Mouse (Mus musculus) liver, embryonic 15.5 days (tissue): ENCODE results near the gene Trdmt1. TPM values are rescaled to one million over a fixed set of nuclear protein-coding genes. Genes with fewer than 3 reads are reported as not detected.

ENCODE experiments used
- ATAC-seq: fragments of 200-750 bp; cut with Nextera tagmentation; 2 replicates; pipeline ENCODE4 v1.8.0; 2017; ENCODE audit warnings: moderate number of reproducible peaks, mild to moderate bottlenecking, moderate library complexity; ENCODE audit not compliant: insufficient read depth
- H3K27ac ChIP-seq: fragments of 300-500 bp; sonication (generic); replicated peaks from 2 replicates; pipeline ENCODE4 v1.5.1; 2015; ENCODE audit warnings: mild to moderate bottlenecking, inconsistent platforms
- H3K27me3 ChIP-seq: fragments of 300-500 bp; sonication (generic); 2 replicates; pipeline ENCODE4 v1.6.1; 2015; ENCODE audit warnings: mild to moderate bottlenecking, inconsistent platforms
- H3K36me3 ChIP-seq: fragments of 300-500 bp; sonication (generic); replicated peaks from 2 replicates; pipeline ENCODE4 v1.6.1; 2015; ENCODE audit warnings: moderate library complexity, mild to moderate bottlenecking, inconsistent platforms
- H3K4me1 ChIP-seq: fragments of 300-500 bp; sonication (generic); replicated peaks from 2 replicates; pipeline ENCODE4 v1.6.1; 2015; ENCODE audit warnings: inconsistent platforms
- H3K4me2 ChIP-seq: fragments of 300-500 bp; sonication (generic); 2 replicates; pipeline ENCODE4 v1.6.1; 2015; ENCODE audit warnings: moderate library complexity, mild to moderate bottlenecking, inconsistent platforms
- H3K4me3 ChIP-seq: fragments of 300-500 bp; sonication (generic); replicated peaks from 2 replicates; pipeline ENCODE4 v1.5.1; 2015; ENCODE audit warnings: mild to moderate bottlenecking, inconsistent platforms
- H3K9ac ChIP-seq: fragments of 300-500 bp; sonication (generic); 2 replicates; pipeline ENCODE4 v1.6.1; 2015; ENCODE audit warnings: moderate library complexity, mild to moderate bottlenecking, inconsistent platforms
- H3K9me3 ChIP-seq: fragments of 300-500 bp; sonication (generic); replicated peaks from 2 replicates; pipeline ENCODE4 v1.6.1; 2016; ENCODE audit warnings: inconsistent platforms
- WGBS: fragments of 180-500 bp; shearing (Covaris S2); methylation state at CpG from one replicate; pipeline ENCODE4 v1.1.7; 2015; ENCODE audit warnings: mixed read lengths; ENCODE audit not compliant: insufficient replicate concordance; 5-methylcytosine and 5-hydroxymethylcytosine counted together
- polyA plus RNA-seq: library from polyadenylated mRNA; unstranded; fragments of >200 nt; fragmentation: Nextera tagmentation; extraction: Ambion mirVana; gene quantifications from 2 replicates; pipeline ENCODE4 v1.2.1, GENCODE M21; 2015

Gene Trdmt1
- polyA plus RNA-seq, 1 experiment from 2014 or later, result 3.2 TPM

- H3K4me2 ChIP-seq, result peak overlapping the region; percentile 69
- peak overlapping the region; percentile 81 for H3K27ac ChIP-seq
- peaks cover 6% of the 10 kb centered on the region; the same call in 1 of the 2 replicates for H3K36me3 ChIP-seq
- H3K27me3 ChIP-seq, result peaks cover 64% of the 10 kb centered on the region
- no peaks in the 10 kb centered on the region for H3K9me3 ChIP-seq
- peak; percentile 71 for ATAC-seq
- WGBS, result under 1% methylated on average over 46 of the region's 46 CpGs
- H3K9ac ChIP-seq, result peak overlapping the region; percentile 50
- peaks cover 31% of the 10 kb centered on the region for H3K4me1 ChIP-seq
- peak overlapping the region; percentile 56 for H3K4me3 ChIP-seq
These were observed 29.8 kb upstream of the Trdmt1 start for GRCm38 (mm10) chr2:13574066-13574800.

DNA sequence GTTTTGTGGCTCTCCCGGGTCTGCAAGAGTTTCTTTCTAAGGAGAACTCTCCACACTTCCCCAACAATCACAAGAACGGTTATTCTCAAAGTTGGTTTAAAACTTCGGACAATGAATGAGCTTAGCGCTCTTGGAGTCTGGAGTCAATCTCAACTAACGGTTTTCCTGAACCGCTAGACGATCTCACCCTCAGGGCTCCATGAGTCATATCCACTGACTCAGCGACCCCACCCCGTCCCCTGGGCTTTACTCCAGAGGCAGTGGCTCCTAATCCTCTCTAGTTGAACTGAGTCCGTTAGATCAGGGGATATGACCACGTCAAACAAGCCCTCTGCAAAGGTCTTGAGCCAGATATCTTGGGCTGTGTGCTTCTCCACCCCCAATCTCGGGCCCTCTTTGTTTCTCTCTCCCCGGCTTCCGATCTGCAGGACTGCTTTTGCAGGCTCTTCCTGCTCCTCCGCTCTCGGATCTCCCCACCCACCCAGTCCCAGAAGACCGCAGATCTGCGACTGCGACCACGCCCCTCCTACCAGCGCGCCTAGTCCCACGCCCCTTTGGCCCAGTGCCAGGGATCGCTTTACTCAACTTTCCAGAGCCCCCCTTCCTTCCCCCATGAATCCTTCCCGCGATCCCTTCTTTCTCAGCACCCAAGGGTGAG lies 29.1 kb upstream of the Trdmt1 start, which contains the start of gene Vim:
Vim (plus strand) TSS at position 520 of the 658 bp plus-strand sequence.
- WGBS, result under 1% methylated on average over 26 of the region's 26 CpGs
- ATAC-seq, result peak; percentile 73
- Histone ChIP-seq H3K4me1 (peaks cover 31% of the 10 kb centered on the region), H3K36me3 (peaks cover 2% of the 10 kb centered on the region; the same call in 1 of the 2 replicates), H3K27ac (peak within 1 kb of the TSS; percentile 81), H3K9ac (peak within 1 kb of the TSS; percentile 50), H3K9me3 (no peaks in the 10 kb centered on the region), H3K27me3 (peaks cover 64% of the 10 kb centered on the region), H3K4me2 (peak within 1 kb of the TSS; percentile 69), H3K4me3 (peak within 1 kb of the TSS; percentile 56)

DNA sequence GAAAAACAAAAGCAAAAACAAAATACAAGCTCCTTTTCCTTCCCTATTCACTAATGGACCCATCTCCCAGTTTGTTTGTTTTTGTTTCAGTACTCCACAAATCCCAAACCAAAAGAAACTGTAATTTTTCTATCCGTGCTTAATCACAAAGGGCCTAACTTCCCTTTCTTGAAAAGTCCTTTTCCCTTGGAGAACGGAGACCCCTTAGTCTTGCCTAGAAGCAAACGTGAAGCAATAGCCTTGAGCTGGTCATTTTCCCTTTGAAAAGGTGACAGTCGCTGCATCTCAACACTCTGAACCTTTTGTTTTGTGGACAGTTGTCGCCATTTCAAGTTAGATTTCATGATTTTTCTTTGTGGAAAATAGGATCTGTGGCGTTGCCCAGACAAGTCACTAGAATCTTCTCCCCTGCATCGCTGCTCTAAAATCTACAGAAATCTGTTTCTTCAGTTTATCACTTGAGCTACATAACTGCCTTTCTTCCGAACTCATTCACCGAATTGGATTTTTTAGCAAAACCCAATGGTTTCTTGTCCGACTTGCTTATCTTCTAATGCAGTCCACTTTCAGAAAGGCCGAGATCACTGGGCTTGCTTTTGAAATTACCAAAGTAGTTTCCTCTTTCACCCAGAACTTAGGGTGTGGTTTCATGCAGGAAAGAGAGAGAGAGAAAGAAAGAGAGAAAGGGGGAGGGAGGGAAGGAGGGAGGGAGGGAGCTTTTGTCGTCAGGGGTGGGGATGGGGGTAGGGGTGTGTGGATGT lies 28.4 kb upstream of the Trdmt1 start:
- WGBS, result 4% methylated on average over 12 of the region's 12 CpGs
- H3K27me3 ChIP-seq, result peaks cover 64% of the 10 kb centered on the region
- H3K4me2 ChIP-seq, result peak overlapping the region; percentile 69
- H3K4me1 ChIP-seq, result peaks cover 31% of the 10 kb centered on the region
- H3K36me3 ChIP-seq, result no peaks in the 10 kb centered on the region
- peak overlapping the region; percentile 81 for H3K27ac ChIP-seq
- H3K4me3 ChIP-seq, result peak overlapping the region; percentile 56
- no peak for ATAC-seq
- no peak overlapping the region for H3K9ac ChIP-seq
- no peaks in the 10 kb centered on the region for H3K9me3 ChIP-seq

- Histone ChIP-seq H3K27me3 (peaks cover 64% of the 10 kb centered on the region), H3K4me3 (no peak overlapping the region), H3K9me3 (no peaks in the 10 kb centered on the region), H3K4me2 (peak overlapping the region; percentile 69; the same call in 1 of the 2 replicates), H3K9ac (no peak overlapping the region), H3K36me3 (no peaks in the 10 kb centered on the region), H3K4me1 (peaks cover 31% of the 10 kb centered on the region), H3K27ac (no peak overlapping the region)
- WGBS, result 44% methylated on average over 4 of the region's 4 CpGs
- no peak for ATAC-seq
These were observed 27.7 kb upstream of the Trdmt1 start for GRCm38 (mm10) chr2:13572101-13572553.

DNA sequence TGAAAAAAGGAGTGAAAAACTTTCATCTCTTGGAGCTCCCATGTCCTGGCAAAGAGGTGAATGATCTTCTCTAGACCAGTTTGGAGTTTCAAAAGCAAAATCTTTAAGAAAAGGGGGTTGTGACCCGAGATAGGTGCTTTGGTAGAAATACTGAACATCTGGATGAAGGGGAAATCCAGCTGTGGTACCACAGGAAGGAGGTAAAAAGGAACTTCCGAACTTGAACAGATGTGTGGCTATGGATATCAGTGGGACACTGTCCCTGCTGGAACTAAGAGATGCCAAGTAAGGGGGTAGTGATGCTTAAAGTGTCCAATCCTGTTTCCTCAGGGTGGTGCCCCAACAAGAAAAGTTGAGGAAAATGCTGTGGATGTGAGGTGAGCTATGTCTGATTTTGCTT lies 25.7 kb upstream of the Trdmt1 start:
- peaks cover 49% of the 10 kb centered on the region for H3K27me3 ChIP-seq
- no peak overlapping the region for H3K9ac ChIP-seq
- no peak for ATAC-seq
- no peak overlapping the region for H3K4me2 ChIP-seq
- H3K4me3 ChIP-seq, result no peak overlapping the region
- H3K4me1 ChIP-seq, result peaks cover 24% of the 10 kb centered on the region
- no peaks in the 10 kb centered on the region for H3K36me3 ChIP-seq
- H3K27ac ChIP-seq, result no peak overlapping the region
- WGBS, result 25% methylated on average over 2 of the region's 2 CpGs
- no peaks in the 10 kb centered on the region for H3K9me3 ChIP-seq

- 61% methylated on average over 2 of the region's 2 CpGs for WGBS
- Histone ChIP-seq H3K4me1 (no peaks in the 10 kb centered on the region), H3K36me3 (no peaks in the 10 kb centered on the region), H3K9ac (no peak overlapping the region), H3K4me3 (no peak overlapping the region), H3K9me3 (no peaks in the 10 kb centered on the region), H3K27me3 (peaks cover 9% of the 10 kb centered on the region; the same call in 1 of the 2 replicates), H3K4me2 (no peak overlapping the region), H3K27ac (no peak overlapping the region)
- no peak for ATAC-seq
These were observed 15.9 kb upstream of the Trdmt1 start for GRCm38 (mm10) chr2:13560396-13560795.

DNA sequence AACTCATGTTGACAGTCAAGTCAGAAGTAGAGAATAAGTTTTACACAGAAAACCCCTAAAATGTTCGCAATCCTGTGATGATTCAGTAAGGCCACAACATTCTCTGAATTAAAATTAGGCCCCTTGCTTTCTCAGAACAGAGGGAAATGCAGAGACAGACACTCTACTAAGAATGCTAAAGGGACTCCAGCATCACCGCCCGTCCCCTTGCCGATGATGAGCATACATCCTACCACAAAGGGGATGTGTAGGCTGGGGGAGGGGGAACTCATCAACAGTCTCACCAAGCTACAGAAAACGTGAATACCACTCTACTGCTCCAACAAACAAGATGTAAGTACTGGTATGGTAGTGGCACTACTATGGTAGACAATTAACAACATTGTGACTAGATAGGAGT lies 15.3 kb upstream of the Trdmt1 start:
- Histone ChIP-seq H3K9me3 (no peaks in the 10 kb centered on the region), H3K27me3 (peaks cover 9% of the 10 kb centered on the region; the same call in 1 of the 2 replicates), H3K4me1 (no peaks in the 10 kb centered on the region), H3K27ac (no peak overlapping the region), H3K36me3 (no peaks in the 10 kb centered on the region), H3K9ac (no peak overlapping the region), H3K4me3 (no peak overlapping the region), H3K4me2 (no peak overlapping the region)
- no peak for ATAC-seq
- WGBS, result 62% methylated on average over 5 of the region's 5 CpGs

GRCm38 (mm10) chr2:13559303-13559702 lies 14.8 kb upstream of the Trdmt1 start:
- Histone ChIP-seq H3K4me1 (no peaks in the 10 kb centered on the region), H3K9me3 (no peaks in the 10 kb centered on the region), H3K4me2 (no peak overlapping the region), H3K9ac (no peak overlapping the region), H3K36me3 (no peaks in the 10 kb centered on the region), H3K4me3 (no peak overlapping the region), H3K27ac (no peak overlapping the region), H3K27me3 (peaks cover 9% of the 10 kb centered on the region; the same call in 1 of the 2 replicates)
- WGBS, result 41% methylated on average over 5 of the region's 5 CpGs
- no peak for ATAC-seq

DNA sequence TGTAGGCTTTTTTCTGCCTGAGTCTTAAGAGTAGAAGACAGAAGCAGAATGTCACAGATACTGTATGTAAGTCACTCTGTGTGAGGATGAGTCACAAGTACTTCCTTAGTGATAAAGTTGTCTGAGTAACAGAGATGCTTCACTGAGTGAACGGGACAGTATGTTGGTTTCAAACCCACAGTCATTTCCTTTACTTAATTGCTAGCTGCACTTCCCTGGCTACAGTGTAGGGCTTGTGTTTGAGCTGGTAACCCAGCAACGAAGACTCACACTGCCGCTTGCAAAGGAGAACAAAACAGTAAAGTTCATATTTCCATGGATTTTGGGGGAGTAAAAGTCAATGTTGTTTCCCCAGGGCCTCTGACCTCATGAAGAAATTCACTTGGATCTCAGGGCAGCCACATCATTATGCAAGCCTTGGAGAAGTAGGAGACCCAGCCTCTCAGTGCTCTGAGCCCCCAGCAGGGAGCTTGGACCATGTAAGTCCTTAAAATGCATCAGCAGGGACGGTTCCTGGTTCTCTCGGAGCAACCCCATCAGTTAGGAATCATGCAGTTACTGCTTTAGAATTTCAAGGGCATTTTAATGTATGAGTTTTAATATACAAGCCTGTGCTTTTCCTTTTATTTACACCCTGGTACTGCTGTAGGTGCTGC lies 14.3 kb upstream of the Trdmt1 start:
- Histone ChIP-seq H3K4me3 (no peak overlapping the region), H3K27ac (no peak overlapping the region), H3K4me2 (no peak overlapping the region), H3K36me3 (no peaks in the 10 kb centered on the region), H3K9ac (no peak overlapping the region), H3K9me3 (no peaks in the 10 kb centered on the region), H3K4me1 (no peaks in the 10 kb centered on the region), H3K27me3 (peaks cover 9% of the 10 kb centered on the region; the same call in 1 of the 2 replicates)
- peak; percentile 44; the same call in 1 of the 2 replicates for ATAC-seq
- 14% methylated on average over 5 of the region's 5 CpGs for WGBS

DNA sequence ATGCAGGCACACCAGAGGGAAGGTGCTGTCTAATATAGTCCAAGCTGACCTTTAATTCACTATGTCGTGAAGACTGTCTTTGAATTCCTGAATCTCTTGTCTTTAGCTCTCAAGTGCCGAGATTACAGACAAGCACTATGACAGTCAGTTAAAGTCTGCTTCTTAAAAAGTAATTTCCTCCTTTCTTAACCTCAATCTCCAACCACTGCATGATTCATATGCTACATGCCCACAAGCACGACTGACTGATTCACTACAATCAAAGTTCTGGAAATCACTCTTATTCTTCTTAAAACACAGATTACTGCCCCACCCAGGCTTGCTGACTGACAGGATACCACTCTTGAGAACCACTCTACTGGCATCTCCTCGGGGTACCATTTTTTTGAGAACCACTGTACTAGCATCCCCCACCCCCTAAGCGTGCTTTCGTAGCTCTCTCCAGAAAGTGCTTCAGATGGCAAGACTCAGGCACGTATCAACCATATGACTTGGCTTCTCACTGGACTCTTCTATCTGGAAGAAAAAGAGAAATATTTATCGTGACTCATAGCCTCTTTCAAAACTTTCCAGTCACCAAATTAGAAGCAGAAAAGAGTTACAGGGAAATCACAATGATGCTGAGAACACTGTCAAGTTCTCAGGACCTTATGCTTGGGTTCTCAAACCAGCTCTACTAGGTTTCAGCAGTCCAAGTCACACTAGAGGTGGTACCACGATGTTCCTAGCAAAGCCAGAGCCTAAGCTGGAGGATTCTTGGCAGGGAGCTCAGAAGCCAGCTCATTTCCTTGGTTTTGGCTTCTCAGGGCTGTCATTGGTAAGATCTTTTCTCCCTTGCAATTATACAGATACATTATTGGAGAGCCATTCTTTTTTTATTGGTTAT lies 12.9 kb upstream of the Trdmt1 start:
- Histone ChIP-seq H3K4me1 (no peaks in the 10 kb centered on the region), H3K4me2 (no peak overlapping the region), H3K27ac (no peak overlapping the region), H3K9ac (no peak overlapping the region), H3K36me3 (no peaks in the 10 kb centered on the region), H3K4me3 (no peak overlapping the region), H3K9me3 (no peaks in the 10 kb centered on the region), H3K27me3 (peaks cover 9% of the 10 kb centered on the region; the same call in 1 of the 2 replicates)
- 54% methylated on average over 9 of the region's 9 CpGs for WGBS
- no peak for ATAC-seq
